Mouse (Mus musculus): ENCODE results near the gene Wwc2. TPM values are rescaled to one million over a fixed set of nuclear protein-coding genes. Genes with fewer than 3 reads are reported as not detected.

Gene Wwc2
- polyA plus RNA-seq, 1 experiment from 2014 or later, result 17.1 TPM

- no peaks in the 10 kb centered on the region for H3K9me3 ChIP-seq (ENCODE audit: low read depth, low read length)
- H3K9ac ChIP-seq, result no peak overlapping the region
- H3K4me2 ChIP-seq, result peak overlapping the region; percentile 45
- no peaks in the 10 kb centered on the region for H3K27me3 ChIP-seq (ENCODE audit: insufficient read depth, low read length)
- peaks cover 60% of the 10 kb centered on the region for H3K36me3 ChIP-seq (ENCODE audit: insufficient read depth)
- H3K4me1 ChIP-seq (ENCODE audit: insufficient read depth), result peaks cover 3% of the 10 kb centered on the region; the same call in 1 of the 2 replicates
- ATAC-seq (ENCODE audit: insufficient read depth) (no peak), DNase-seq (no peak)
- 78% methylated on average over 5 of the region's 5 CpGs for WGBS
- peak overlapping the region; percentile 85; the same call in 1 of the 2 replicates for H3K27ac ChIP-seq (ENCODE audit: low read depth)
- TF ChIP-seq CTCF (IDR thresholded peaks at IDR 0.05; ENCODE audit: low read depth), result no peak
- H3K4me3 ChIP-seq (ENCODE audit: low read depth, low read length), result no peak overlapping the region
Measured at GRCm38 (mm10) chr8:47852737-47853136, 138.0 kb downstream of the Wwc2 start.

GRCm38 (mm10) chr8:47851824-47852502 lies 138.8 kb downstream of the Wwc2 start:
- H3K4me2 ChIP-seq, result peak overlapping the region; percentile 45
- H3K36me3 ChIP-seq (ENCODE audit: insufficient read depth), result peaks cover 64% of the 10 kb centered on the region
- peak; percentile 92 for ATAC-seq (ENCODE audit: insufficient read depth)
- H3K27me3 ChIP-seq (ENCODE audit: insufficient read depth, low read length), result no peaks in the 10 kb centered on the region
- H3K9ac ChIP-seq, result no peak overlapping the region
- no peak overlapping the region for H3K4me3 ChIP-seq (ENCODE audit: low read depth, low read length)
- H3K4me1 ChIP-seq (ENCODE audit: insufficient read depth), result peaks cover 3% of the 10 kb centered on the region; the same call in 1 of the 2 replicates
- H3K27ac ChIP-seq (ENCODE audit: low read depth), result peak overlapping the region; percentile 85
- no peaks in the 10 kb centered on the region for H3K9me3 ChIP-seq (ENCODE audit: low read depth, low read length)
- peak; percentile 93 for DNase-seq
- 35% methylated on average over 12 of the region's 12 CpGs for WGBS
- TF ChIP-seq CTCF (IDR thresholded peaks at IDR 0.05; ENCODE audit: low read depth), result no peak

- DNase-seq (no peak), ATAC-seq (ENCODE audit: insufficient read depth) (no peak)
- H3K4me2 ChIP-seq, result no peak overlapping the region
- no peak overlapping the region for H3K27ac ChIP-seq (ENCODE audit: low read depth)
- no peaks in the 10 kb centered on the region for H3K9me3 ChIP-seq (ENCODE audit: low read depth, low read length)
- no peak overlapping the region for H3K4me3 ChIP-seq (ENCODE audit: low read depth, low read length)
- no peak overlapping the region for H3K9ac ChIP-seq
- H3K27me3 ChIP-seq (ENCODE audit: insufficient read depth, low read length), result no peaks in the 10 kb centered on the region
- H3K36me3 ChIP-seq (ENCODE audit: insufficient read depth), result peaks cover 66% of the 10 kb centered on the region
- TF ChIP-seq CTCF (IDR thresholded peaks at IDR 0.05; ENCODE audit: low read depth), result peak; percentile 51
- H3K4me1 ChIP-seq (ENCODE audit: insufficient read depth), result peaks cover 3% of the 10 kb centered on the region; the same call in 1 of the 2 replicates
- 75% methylated on average over 8 of the region's 8 CpGs for WGBS
Measured at GRCm38 (mm10) chr8:47849842-47850241, 140.9 kb downstream of the Wwc2 start.

GRCm38 (mm10) chr8:47847931-47848330 lies 142.8 kb downstream of the Wwc2 start:
- no peaks in the 10 kb centered on the region; the same call in 1 of the 2 replicates for H3K4me1 ChIP-seq (ENCODE audit: insufficient read depth)
- H3K9me3 ChIP-seq (ENCODE audit: low read depth, low read length), result no peaks in the 10 kb centered on the region
- no peak overlapping the region for H3K4me2 ChIP-seq
- DNase-seq, result no peak
- no peak for ATAC-seq (ENCODE audit: insufficient read depth)
- TF ChIP-seq CTCF (IDR thresholded peaks at IDR 0.05; ENCODE audit: low read depth), result no peak
- no peak overlapping the region for H3K27ac ChIP-seq (ENCODE audit: low read depth)
- 96% methylated on average over 6 of the region's 6 CpGs for WGBS
- H3K36me3 ChIP-seq (ENCODE audit: insufficient read depth), result peaks cover 69% of the 10 kb centered on the region
- no peak overlapping the region for H3K4me3 ChIP-seq (ENCODE audit: low read depth, low read length)
- H3K27me3 ChIP-seq (ENCODE audit: insufficient read depth, low read length), result no peaks in the 10 kb centered on the region
- no peak overlapping the region for H3K9ac ChIP-seq

GRCm38 (mm10) chr8:47847161-47847560 lies 143.6 kb downstream of the Wwc2 start:
- Histone ChIP-seq H3K36me3 (ENCODE audit: insufficient read depth) (peaks cover 76% of the 10 kb centered on the region), H3K4me3 (ENCODE audit: low read depth, low read length) (no peak overlapping the region), H3K9me3 (ENCODE audit: low read depth, low read length) (no peaks in the 10 kb centered on the region), H3K4me2 (no peak overlapping the region), H3K4me1 (ENCODE audit: insufficient read depth) (no peaks in the 10 kb centered on the region), H3K27me3 (ENCODE audit: insufficient read depth, low read length) (no peaks in the 10 kb centered on the region), H3K27ac (ENCODE audit: low read depth) (no peak overlapping the region), H3K9ac (no peak overlapping the region)
- ATAC-seq (ENCODE audit: insufficient read depth), result no peak
- peak; percentile 27 for DNase-seq
- 75% methylated on average over 14 of the region's 14 CpGs for WGBS
- no peak for TF ChIP-seq CTCF (IDR thresholded peaks at IDR 0.05; ENCODE audit: low read depth)

GRCm38 (mm10) chr8:47845956-47846355 lies 144.8 kb downstream of the Wwc2 start:
- Histone ChIP-seq H3K9me3 (ENCODE audit: low read depth, low read length) (no peaks in the 10 kb centered on the region), H3K4me3 (ENCODE audit: low read depth, low read length) (no peak overlapping the region), H3K4me2 (no peak overlapping the region), H3K9ac (no peak overlapping the region), H3K4me1 (ENCODE audit: insufficient read depth) (no peaks in the 10 kb centered on the region), H3K27ac (ENCODE audit: low read depth) (no peak overlapping the region), H3K27me3 (ENCODE audit: insufficient read depth, low read length) (no peaks in the 10 kb centered on the region), H3K36me3 (ENCODE audit: insufficient read depth) (peaks cover 82% of the 10 kb centered on the region)
- DNase-seq (no peak), ATAC-seq (ENCODE audit: insufficient read depth) (no peak)
- no peak for TF ChIP-seq CTCF (IDR thresholded peaks at IDR 0.05; ENCODE audit: low read depth)
- WGBS, result 85% methylated on average over 13 of the region's 13 CpGs

- Histone ChIP-seq H3K36me3 (ENCODE audit: insufficient read depth) (peaks cover 71% of the 10 kb centered on the region), H3K9me3 (ENCODE audit: low read depth, low read length) (no peaks in the 10 kb centered on the region), H3K4me3 (ENCODE audit: low read depth, low read length) (no peak overlapping the region), H3K4me2 (no peak overlapping the region), H3K27me3 (ENCODE audit: insufficient read depth, low read length) (no peaks in the 10 kb centered on the region), H3K27ac (ENCODE audit: low read depth) (no peak overlapping the region), H3K4me1 (ENCODE audit: insufficient read depth) (no peaks in the 10 kb centered on the region), H3K9ac (no peak overlapping the region)
- no peak for DNase-seq
- no peak for TF ChIP-seq CTCF (IDR thresholded peaks at IDR 0.05; ENCODE audit: low read depth)
- WGBS, result 94% methylated on average over 10 of the region's 10 CpGs
- ATAC-seq (ENCODE audit: insufficient read depth), result no peak
Measured at GRCm38 (mm10) chr8:47843651-47844050, 147.1 kb downstream of the Wwc2 start.

All from lung, embryonic 14.5 days (tissue).